Mouse (Mus musculus): ENCODE results near the gene Slc12a8. TPM values are rescaled to one million over a fixed set of nuclear protein-coding genes. Genes with fewer than 3 reads are reported as not detected.

The Slc12a8 gene
- polyA plus RNA-seq, 2 experiments from 2014 or later, result 3.4 to 6.0 TPM

GRCm38 (mm10) chr16:33704289-33704688 is 187.2 kb downstream of the Slc12a8 start:
- no peak for ATAC-seq

DNA sequence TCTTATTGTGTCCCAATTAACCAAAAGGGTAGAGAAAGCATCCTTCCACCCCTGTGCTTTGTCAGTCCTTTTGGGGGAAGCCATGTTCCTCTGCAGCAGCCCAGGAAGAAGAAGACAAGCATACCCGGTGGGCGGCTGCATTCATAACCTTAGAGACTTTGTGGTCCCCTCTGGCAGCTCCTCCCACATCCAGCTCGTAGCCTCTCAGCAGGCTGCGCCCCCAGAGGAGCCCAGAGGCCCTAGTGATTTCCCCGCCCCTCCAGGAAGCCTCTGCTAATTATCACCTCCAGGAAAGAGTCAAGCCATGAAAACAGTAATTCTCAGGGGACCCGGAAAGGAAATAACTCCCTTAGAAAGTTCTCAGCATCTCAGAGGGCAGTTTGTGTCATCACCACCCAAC is 188.1 kb downstream of the Slc12a8 start:
- ATAC-seq, result no peak

DNA sequence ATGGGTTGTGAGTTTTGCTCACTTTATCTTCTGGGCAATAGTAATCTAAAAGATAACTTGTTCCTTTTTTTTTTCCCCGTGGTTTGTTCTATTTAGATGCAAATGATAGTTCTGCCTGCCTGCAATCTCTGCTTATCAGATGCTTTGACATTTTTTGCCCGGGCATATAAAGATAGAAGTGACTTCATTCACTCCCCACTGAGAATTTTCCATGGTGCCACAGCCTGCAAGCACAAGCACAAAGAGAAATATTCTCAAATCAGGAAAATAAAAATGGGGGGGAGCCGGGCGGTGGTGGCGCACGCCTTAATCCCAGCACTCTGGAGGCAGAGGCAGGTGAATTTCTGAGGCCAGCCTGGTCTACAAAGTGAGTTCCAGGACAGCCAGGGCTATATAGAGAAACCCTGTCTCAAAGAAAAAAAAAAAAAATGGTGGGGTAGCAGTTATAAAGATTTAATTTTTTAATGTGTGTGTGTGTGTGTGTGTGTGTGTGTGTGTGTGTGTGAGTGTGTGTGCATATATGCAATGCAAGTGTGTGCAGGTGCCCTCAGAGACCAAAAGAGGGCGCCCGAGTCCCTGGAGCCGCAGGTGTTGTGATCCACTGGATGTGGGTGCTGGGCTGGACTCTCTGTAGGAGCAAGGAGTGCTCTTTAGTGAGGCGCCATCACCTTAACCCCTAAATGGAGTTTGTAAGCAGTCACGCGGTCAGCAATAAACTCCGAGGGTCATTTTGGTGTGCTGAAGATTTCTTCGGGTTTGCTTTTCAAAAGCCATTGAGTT is 189.2 kb downstream of the Slc12a8 start:
- ATAC-seq, result no peak

DNA sequence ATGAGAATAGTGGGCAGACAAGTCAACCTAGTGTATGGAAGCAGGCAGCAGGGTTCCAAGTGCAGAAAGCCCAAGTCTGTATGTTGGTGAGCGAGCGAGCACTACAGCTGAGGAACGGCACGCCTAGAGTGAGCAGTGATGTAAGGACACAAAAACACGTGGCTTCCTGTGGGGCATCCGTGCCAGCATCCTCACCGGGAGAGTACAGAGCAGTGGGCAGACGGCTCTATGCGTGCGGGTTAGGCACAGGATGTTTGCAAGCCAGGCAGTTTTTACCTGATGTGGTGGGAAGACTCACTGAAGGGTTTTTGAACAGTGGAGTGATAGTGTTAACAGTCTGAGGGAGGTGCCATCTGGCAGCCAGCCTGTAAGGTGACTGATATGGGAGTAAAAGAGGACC is 190.9 kb downstream of the Slc12a8 start:
- peak; percentile 92 for ATAC-seq

GRCm38 (mm10) chr16:33708585-33709397 is 191.7 kb downstream of the Slc12a8 start:
- peak; percentile 21 for ATAC-seq

Other genes starting within 250 kb of the Slc12a8 start
- 10 to 100 TPM; 45.4 to 46.4 TPM for gene Zfp148, start 136.5 kb upstream of the Slc12a8 start, polyA plus RNA-seq (2017; shearing (Covaris generic))
- 10 to 100 TPM; 27.0 to 32.0 TPM for gene Heg1, start 167.0 kb downstream of the Slc12a8 start, polyA plus RNA-seq (2017; shearing (Covaris generic))

All from activated CD4-positive, CD25-positive, alpha-beta regulatory T cell, adult 4 months (primary cell).